Mouse (Mus musculus): ENCODE measurements around the gene Cdh3.

GRCm38 (mm10) chr8:106505328-106505965, 5.2 kb upstream of the Cdh3 start:
- TF ChIP-seq CTCF (conservative IDR thresholded peaks at IDR 0.05 in 1 of 2, IDR thresholded peaks at IDR 0.05 in 1 of 2; ENCODE audit: low read depth in 2 of 2, low read length in 2 of 2) (no peak), ELF1 (IDR thresholded peaks at IDR 0.05; ENCODE audit: low read depth, low read length) (no peak), CHD2 (IDR thresholded peaks at IDR 0.05; ENCODE audit: low read length) (no peak), POLR2A (IDR thresholded peaks at IDR 0.05; ENCODE audit: low read depth, low read length) (no peak), RCOR1 (conservative IDR thresholded peaks at IDR 0.05; ENCODE audit: low read depth, low read length) (no peak), BHLHE40 (IDR thresholded peaks at IDR 0.05; ENCODE audit: low read depth, low read length) (no peak), E2F4 (IDR thresholded peaks at IDR 0.05; ENCODE audit: insufficient replicate concordance, low read depth, low read length) (no peak), ZC3H11A (IDR thresholded peaks at IDR 0.05; ENCODE audit: low read depth, low read length) (no peak), MEF2A (IDR thresholded peaks at IDR 0.05; ENCODE audit: borderline replicate concordance, low read depth, low read length) (no peak), USF1 (IDR thresholded peaks at IDR 0.05; ENCODE audit: low read depth, low read length) (no peak), ZMIZ1 (IDR thresholded peaks at IDR 0.05; ENCODE audit: low read depth, low read length) (no peak), EP300 (IDR thresholded peaks at IDR 0.05; ENCODE audit: low read length) (no peak), ZNF384 (IDR thresholded peaks at IDR 0.05; ENCODE audit: low read depth, low read length) (no peak), TBP (conservative IDR thresholded peaks at IDR 0.05; ENCODE audit: low read depth, low read length) (no peak)

All from CH12.LX (cell line).